17 mouse cellular contexts compared by ENCODE assay signal in genomic region chr2:169060495-169060894, GRCm38 (mm10).
DNase-seq lines count a peak whose midpoint lies in the region; ATAC-seq and TF ChIP-seq lines count a peak whose summit lies in the region.
"Had no signal": no experiment of that assay in that cellular context is flagged by ENCODE, and none has a peak within 500 bp of the region (broad histone marks: within the 10 kb centered on the region; RNA-seq: fewer than 3 reads in every experiment).

No protein-coding gene starts in this region.

- 0 out of 2 replicates have a peak, but pooled peaks cover 4% of the 10 kb centered on the region for H3K4me1 ChIP-seq in forebrain, postnatal 0 days (ENCODE audit: insufficient read depth)
- H3K4me1 ChIP-seq in forebrain, embryonic 14.5 days (ENCODE audit: control insufficient read depth, insufficient read depth, low read length) = no peaks in the 10 kb centered on the region
- H3K4me1 ChIP-seq: forebrain, embryonic 13.5 days had no signal

- 41% methylated on average over 13 of the region's 13 CpGs for WGBS in forebrain, postnatal 0 days
- WGBS in forebrain, embryonic 14.5 days = 66% methylated on average over 13 of the region's 13 CpGs

- intact Hi-C loops in left cerebral cortex, postnatal 14 days (cut with DNase I) = loop anchor here (5.0 to 10.0 kb wide), 3 partner anchors 47 to 1042 kb away; no protein-coding TSS in a partner anchor
- intact Hi-C loops in left cerebral cortex, adult 2 months (cut with DNase I) = loop anchor here (2.0 to 10.0 kb wide), 2 partner anchors 554 to 788 kb away; no protein-coding TSS in a partner anchor

- H3K4me3 ChIP-seq in forebrain, postnatal 0 days (ENCODE audit: low read depth, low read length) = no peak overlapping the region
- no peak overlapping the region for H3K4me3 ChIP-seq in forebrain, embryonic 14.5 days (ENCODE audit: low read depth, low read length)
- no peak overlapping the region for H3K4me3 ChIP-seq in left cerebral cortex, adult 2 months
- H3K4me3 ChIP-seq: embryonic facial prominence, embryonic 12.5 days; forebrain, embryonic 13.5 days; limb, embryonic 12.5 days; neural tube, embryonic 13.5 days had no signal

- H3K36me3 ChIP-seq in forebrain, postnatal 0 days (ENCODE audit: insufficient read depth) = no peaks in the 10 kb centered on the region
- no peaks in the 10 kb centered on the region for H3K36me3 ChIP-seq in forebrain, embryonic 14.5 days (ENCODE audit: control insufficient read depth, insufficient read depth, low read length)
- H3K36me3 ChIP-seq: embryonic facial prominence, embryonic 12.5 days; limb, embryonic 12.5 days; neural tube, embryonic 13.5 days had no signal

- ATAC-seq in forebrain, postnatal 0 days = no peak
- no peak for ATAC-seq in forebrain, embryonic 14.5 days
- ATAC-seq: forebrain, embryonic 13.5 days had no signal

- no peak overlapping the region for H3K9ac ChIP-seq in forebrain, postnatal 0 days
- no peak overlapping the region for H3K9ac ChIP-seq in forebrain, embryonic 14.5 days (ENCODE audit: low read length)
- H3K9ac ChIP-seq: embryonic facial prominence, embryonic 12.5 days; forebrain, embryonic 13.5 days; limb, embryonic 12.5 days; neural tube, embryonic 13.5 days had no signal

- H3K4me2 ChIP-seq in forebrain, postnatal 0 days (ENCODE audit: low read depth) = no peak overlapping the region
- H3K4me2 ChIP-seq in forebrain, embryonic 14.5 days (ENCODE audit: low read length) = no peak overlapping the region
- H3K4me2 ChIP-seq: embryonic facial prominence, embryonic 12.5 days; forebrain, embryonic 13.5 days; limb, embryonic 12.5 days; neural tube, embryonic 13.5 days had no signal

- H3K27ac ChIP-seq in forebrain, postnatal 0 days (ENCODE audit: low read depth, low read length) = no peak overlapping the region
- no peak overlapping the region for H3K27ac ChIP-seq in forebrain, embryonic 14.5 days (ENCODE audit: low read depth, low read length)
- no peak overlapping the region for H3K27ac ChIP-seq in left cerebral cortex, adult 2 months
- H3K27ac ChIP-seq: embryonic facial prominence, embryonic 12.5 days; forebrain, embryonic 13.5 days; limb, embryonic 12.5 days; neural tube, embryonic 13.5 days; stomach, postnatal 0 days had no signal

- no peak for TF ChIP-seq CTCF in forebrain, postnatal 0 days (IDR thresholded peaks at IDR 0.05; ENCODE audit: low read depth)
- TF ChIP-seq CTCF in left cerebral cortex, adult 2 months (IDR thresholded peaks at IDR 0.05) = no peak

- no peaks in the 10 kb centered on the region for H3K9me3 ChIP-seq in forebrain, postnatal 0 days (ENCODE audit: low read length)
- 0 out of 2 replicates have a peak, but pooled peaks cover 4% of the 10 kb centered on the region for H3K9me3 ChIP-seq in forebrain, embryonic 14.5 days (replicated peaks; ENCODE audit: control insufficient read depth, low read length)
- H3K9me3 ChIP-seq: embryonic facial prominence, embryonic 12.5 days; neural tube, embryonic 13.5 days had no signal

- DNase-seq in forebrain, postnatal 0 days = peak; percentile 43
- no peak for DNase-seq in forebrain, embryonic 14.5 days (ENCODE audit: low spot score)
- DNase-seq in left cerebral cortex, postnatal 14 days (ENCODE audit: low spot score in 2 of 2) = peak; percentile 27 to 40
- no peak for DNase-seq in left cerebral cortex, adult 2 months (ENCODE audit: extremely low spot score in 1 of 2, low spot score in 2 of 2)
- peak; percentile 12 to 22 for DNase-seq in frontal cortex, postnatal 36 days (ENCODE audit: low spot score in 2 of 2)
- peak; percentile 52 for DNase-seq in kidney, postnatal 14 days
- DNase-seq in spleen, postnatal 10 days (ENCODE audit: low spot score in 2 of 2) = no peak
- no peak for DNase-seq in cerebellum, postnatal 10 days
- DNase-seq: B cell, adult 2 months; cerebellum, adult 8-10 months; lung, postnatal 14 days; midbrain, embryonic 14.5 days had no signal

- no peaks in the 10 kb centered on the region; the same call in 1 of the 2 replicates for H3K27me3 ChIP-seq in forebrain, postnatal 0 days (ENCODE audit: insufficient read depth, low read length)
- H3K27me3 ChIP-seq in forebrain, embryonic 14.5 days (replicated peaks; ENCODE audit: control insufficient read depth, insufficient read depth, low read length) = no peaks in the 10 kb centered on the region
- H3K27me3 ChIP-seq: neural tube, embryonic 13.5 days had no signal

Comparison
In these comparisons a context has a peak if more than half of its experiments do, and no peak if none do; other contexts are left out.
1. DNase-seq: peak in forebrain, postnatal 0 days (single experiment), left cerebral cortex, postnatal 14 days (2 of 2), frontal cortex, postnatal 36 days (2 of 2) and kidney, postnatal 14 days (single experiment); none in forebrain, embryonic 14.5 days (single experiment), left cerebral cortex, adult 2 months (0 of 2), spleen, postnatal 10 days (0 of 2) and cerebellum, postnatal 10 days (0 of 2).